Mouse (Mus musculus): ENCODE data around the gene Tmem259. TPM values are rescaled to one million over a fixed set of nuclear protein-coding genes. Genes with fewer than 3 reads are reported as not detected.
A peak's percentile ranks its signal among the peaks of the same experiment; 100 is the strongest.

The Tmem259 gene
- total RNA-seq (2014; fragmentation: Nextera tagmentation): 38.2 and 63.0 TPM in 2 replicates
- 43.2 and 54.7 TPM in 2 replicates for total RNA-seq (2017)

GRCm38 (mm10) chr10:79984195-79984816 is at the start of gene Tmem259:
Gene Tmem259, minus strand, starts transcription at chr10:79984330.
- ATAC-seq (replicated peaks; ENCODE audit: poor library complexity, severe bottlenecking): peak; percentile 22

GRCm38 (mm10) chr10:80032799-80033480 is 48.8 kb upstream of the Tmem259 start:
- ATAC-seq (replicated peaks; ENCODE audit: poor library complexity, severe bottlenecking): peak; percentile 67

- ATAC-seq (replicated peaks; ENCODE audit: poor library complexity, severe bottlenecking): no peak
Measured at GRCm38 (mm10) chr10:80030736-80031135, 46.6 kb upstream of the Tmem259 start.

- no peak for ATAC-seq (replicated peaks; ENCODE audit: poor library complexity, severe bottlenecking)
Measured at GRCm38 (mm10) chr10:80030191-80030590, 46.1 kb upstream of the Tmem259 start.

- ATAC-seq (replicated peaks; ENCODE audit: poor library complexity, severe bottlenecking): no peak
Measured at GRCm38 (mm10) chr10:80028521-80028846, 44.4 kb upstream of the Tmem259 start.

GRCm38 (mm10) chr10:80027681-80028520 is 43.8 kb upstream of the Tmem259 start:
- no peak for ATAC-seq (replicated peaks; ENCODE audit: poor library complexity, severe bottlenecking)

- ATAC-seq (replicated peaks; ENCODE audit: poor library complexity, severe bottlenecking): peak; percentile 43
Measured at GRCm38 (mm10) chr10:80025889-80026288, 41.8 kb upstream of the Tmem259 start.

- no peak for ATAC-seq (replicated peaks; ENCODE audit: poor library complexity, severe bottlenecking)
Measured at GRCm38 (mm10) chr10:80025463-80025862, 41.3 kb upstream of the Tmem259 start.

GRCm38 (mm10) chr10:80025044-80025347 is 40.9 kb upstream of the Tmem259 start:
- ATAC-seq (replicated peaks; ENCODE audit: poor library complexity, severe bottlenecking): no peak

GRCm38 (mm10) chr10:80024229-80025043 is 40.3 kb upstream of the Tmem259 start:
- ATAC-seq (replicated peaks; ENCODE audit: poor library complexity, severe bottlenecking): peak; percentile 71

- ATAC-seq (replicated peaks; ENCODE audit: poor library complexity, severe bottlenecking): no peak
Measured at GRCm38 (mm10) chr10:80023758-80024157, 39.6 kb upstream of the Tmem259 start.

GRCm38 (mm10) chr10:80022806-80023205 is 38.7 kb upstream of the Tmem259 start:
- no peak for ATAC-seq (replicated peaks; ENCODE audit: poor library complexity, severe bottlenecking)

- ATAC-seq (replicated peaks; ENCODE audit: poor library complexity, severe bottlenecking): no peak
Measured at GRCm38 (mm10) chr10:80022164-80022563, 38.0 kb upstream of the Tmem259 start.

- ATAC-seq (replicated peaks; ENCODE audit: poor library complexity, severe bottlenecking): no peak
Measured at GRCm38 (mm10) chr10:80021320-80021641, 37.2 kb upstream of the Tmem259 start.

GRCm38 (mm10) chr10:80020603-80021319 is 36.6 kb upstream of the Tmem259 start:
- ATAC-seq (replicated peaks; ENCODE audit: poor library complexity, severe bottlenecking): no peak

GRCm38 (mm10) chr10:80020191-80020590 is 36.1 kb upstream of the Tmem259 start:
- no peak for ATAC-seq (replicated peaks; ENCODE audit: poor library complexity, severe bottlenecking)

- ATAC-seq (replicated peaks; ENCODE audit: poor library complexity, severe bottlenecking): no peak
Measured at GRCm38 (mm10) chr10:80019471-80020131, 35.5 kb upstream of the Tmem259 start.

- peak; percentile 10 for ATAC-seq (replicated peaks; ENCODE audit: poor library complexity, severe bottlenecking)
Measured at GRCm38 (mm10) chr10:80018739-80019297, 34.7 kb upstream of the Tmem259 start.

GRCm38 (mm10) chr10:80017771-80018170 is 33.6 kb upstream of the Tmem259 start:
- ATAC-seq (replicated peaks; ENCODE audit: poor library complexity, severe bottlenecking): no peak
